Mouse (Mus musculus) cortical plate, adult 2 months (tissue): ENCODE measurements at regions not wholly inside any gene's neighbourhood (a gene's known extent, or its start where the extent isn't known, plus 50 kb on each side); places are given as distances from the start of the nearest gene placed in this dataset.

ENCODE experiments used
- H3K27ac ChIP-seq: fragments of 200-500 bp; 2 replicates; pipeline ENCODE4 v1.5.1; 2012; ENCODE audit warnings: low read length, control low read depth, inconsistent platforms; ENCODE audit not compliant: insufficient read depth
- H3K4me1 ChIP-seq: fragments of 200-500 bp; 2 replicates; pipeline ENCODE4 v1.6.1; 2011; ENCODE audit warnings: low read length; ENCODE audit not compliant: control insufficient read depth, insufficient read depth
- H3K4me3 ChIP-seq: fragments of 200-500 bp; 2 replicates; pipeline ENCODE4 v1.5.1; 2011; ENCODE audit warnings: mild to moderate bottlenecking, low read length, control low read depth; ENCODE audit not compliant: insufficient read depth
- CTCF ChIP-seq: fragments of 200-500 bp; IDR thresholded peaks from 2 replicates; pipeline ENCODE4 v1.5.1; 2011; ENCODE audit warnings: mild to moderate bottlenecking, control low read depth, low read length; ENCODE audit not compliant: insufficient read depth; ENCODE audit errors: extremely low read depth
- POLR2A ChIP-seq: fragments of 200-500 bp; IDR thresholded peaks from 2 replicates; pipeline ENCODE4 v1.6.1; 2011; ENCODE audit warnings: mild to moderate bottlenecking, low read length, control low read depth; ENCODE audit not compliant: insufficient read depth; ENCODE audit errors: extremely low read depth

DNA sequence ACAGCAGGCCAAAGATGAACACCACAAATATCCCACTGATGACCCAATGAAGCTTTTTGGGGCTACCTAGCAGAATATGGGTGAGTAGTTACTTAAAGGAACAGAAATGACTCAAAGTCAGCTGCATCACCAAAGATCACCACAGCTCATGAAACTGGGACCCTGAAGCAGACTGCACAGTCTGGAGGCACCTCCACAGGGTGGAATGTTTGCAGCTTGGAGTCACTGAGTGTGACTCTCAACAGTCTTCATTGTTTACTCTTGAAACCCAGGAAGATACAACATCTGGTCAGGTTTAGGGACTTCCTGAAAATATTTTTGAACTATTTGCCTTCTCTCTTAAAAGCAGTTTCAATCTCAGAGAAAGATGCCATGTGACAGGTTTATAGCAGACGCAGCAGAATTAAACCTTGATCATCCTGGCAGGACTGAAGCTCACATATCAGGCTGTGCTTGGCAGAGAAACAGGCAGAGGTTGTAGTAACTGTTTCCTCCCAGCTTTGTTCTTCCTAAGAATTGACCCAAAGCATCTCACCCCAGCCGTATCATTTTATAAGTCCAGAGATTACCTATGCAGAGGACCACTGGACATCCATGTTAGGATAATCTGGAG is 944.1 kb upstream of the Adgrl4 start:
- no peak overlapping the region for H3K4me3 ChIP-seq
- TF ChIP-seq POLR2A: no peak
- TF ChIP-seq CTCF: no peak
- H3K4me1 ChIP-seq: no peaks in the 10 kb centered on the region
- H3K27ac ChIP-seq: no peak overlapping the region

DNA sequence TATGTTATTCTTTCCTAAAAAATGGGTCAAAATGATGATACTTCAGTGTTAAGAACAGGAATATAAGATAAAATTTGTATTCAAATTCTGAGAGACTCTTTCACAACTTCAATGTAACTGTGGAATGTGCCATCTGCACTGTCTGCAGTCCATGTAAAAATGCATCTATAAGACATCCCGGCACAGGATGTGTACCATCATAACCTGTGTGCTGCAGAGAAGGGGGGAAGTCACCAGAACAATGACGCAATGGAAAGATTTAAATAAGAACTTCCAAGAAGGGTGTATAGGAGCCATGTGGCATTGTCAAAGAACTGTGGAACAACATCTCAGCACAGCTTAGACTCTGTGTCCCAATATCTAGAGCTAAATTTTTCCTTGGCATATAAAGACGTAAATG is 906.7 kb upstream of the Adgrl4 start:
- Histone ChIP-seq H3K4me3 (no peak overlapping the region), H3K27ac (no peak overlapping the region), H3K4me1 (no peaks in the 10 kb centered on the region)
- TF ChIP-seq CTCF: no peak

DNA sequence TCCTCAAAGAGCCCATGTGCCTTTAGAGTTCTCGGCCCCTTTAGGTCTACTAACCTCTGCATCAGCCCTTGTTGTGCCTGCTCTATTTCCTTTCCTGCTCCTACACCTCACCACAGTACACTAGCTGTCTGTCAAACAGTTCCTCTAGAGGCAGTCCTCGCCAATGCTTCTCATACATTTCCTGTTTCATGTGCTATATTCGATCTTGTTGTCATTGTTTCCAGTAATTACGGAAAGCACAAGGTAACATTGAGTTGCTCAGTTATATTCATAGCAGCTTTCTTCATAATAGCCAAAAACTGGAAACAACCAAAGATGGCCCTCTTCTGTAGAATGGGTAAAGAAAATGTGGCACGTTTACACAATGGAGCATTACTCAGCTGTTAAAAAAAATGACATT is 894.6 kb upstream of the Adgrl4 start:
- TF ChIP-seq CTCF (no peak), POLR2A (no peak)
- Histone ChIP-seq H3K4me1 (no peaks in the 10 kb centered on the region), H3K27ac (no peak overlapping the region), H3K4me3 (no peak overlapping the region)

DNA sequence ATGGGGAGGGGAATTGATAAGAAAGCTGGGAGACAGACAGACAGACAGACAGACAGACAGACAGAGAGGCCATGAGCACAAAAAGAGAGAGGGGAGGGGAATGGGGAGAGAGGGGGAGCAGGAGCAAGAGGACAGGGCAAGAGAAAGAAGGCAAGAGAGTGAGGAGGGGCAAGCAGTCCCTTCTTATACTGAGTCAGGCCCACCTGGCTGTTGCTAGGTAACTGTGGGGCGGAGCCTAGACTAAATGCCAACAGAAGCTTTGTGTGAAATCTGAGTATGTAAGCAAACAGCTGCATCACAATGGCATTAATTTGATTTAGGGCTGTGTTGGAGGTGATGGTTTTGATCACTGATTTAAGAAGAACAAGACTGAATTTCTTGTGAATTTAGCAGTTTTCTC is 849.2 kb upstream of the Adgrl4 start:
- Histone ChIP-seq H3K4me1 (no peaks in the 10 kb centered on the region), H3K4me3 (no peak overlapping the region), H3K27ac (no peak overlapping the region)
- TF ChIP-seq POLR2A (no peak), CTCF (no peak)

DNA sequence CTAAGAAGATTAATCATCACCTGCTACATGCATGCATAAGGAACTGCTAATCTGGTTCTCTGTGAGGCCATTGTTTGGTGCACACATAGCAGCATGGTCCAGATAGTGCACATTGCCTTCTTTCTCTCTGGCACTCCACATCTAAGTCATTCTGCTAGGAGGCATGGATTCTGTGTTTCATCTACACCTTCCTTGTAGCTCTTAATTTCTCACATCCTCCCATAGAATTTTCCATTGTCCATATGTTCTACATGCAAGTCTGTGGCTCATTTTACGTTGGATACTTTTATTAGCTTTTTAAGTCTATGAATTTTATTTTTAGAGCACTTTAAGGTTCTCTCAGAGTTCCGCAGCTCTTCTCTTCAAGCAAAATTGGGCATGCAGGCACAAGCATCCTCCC is 846.7 kb upstream of the Adgrl4 start:
- H3K4me1 ChIP-seq: no peaks in the 10 kb centered on the region
- no peak overlapping the region for H3K4me3 ChIP-seq
- TF ChIP-seq CTCF (no peak), POLR2A (no peak)
- H3K27ac ChIP-seq: no peak overlapping the region

DNA sequence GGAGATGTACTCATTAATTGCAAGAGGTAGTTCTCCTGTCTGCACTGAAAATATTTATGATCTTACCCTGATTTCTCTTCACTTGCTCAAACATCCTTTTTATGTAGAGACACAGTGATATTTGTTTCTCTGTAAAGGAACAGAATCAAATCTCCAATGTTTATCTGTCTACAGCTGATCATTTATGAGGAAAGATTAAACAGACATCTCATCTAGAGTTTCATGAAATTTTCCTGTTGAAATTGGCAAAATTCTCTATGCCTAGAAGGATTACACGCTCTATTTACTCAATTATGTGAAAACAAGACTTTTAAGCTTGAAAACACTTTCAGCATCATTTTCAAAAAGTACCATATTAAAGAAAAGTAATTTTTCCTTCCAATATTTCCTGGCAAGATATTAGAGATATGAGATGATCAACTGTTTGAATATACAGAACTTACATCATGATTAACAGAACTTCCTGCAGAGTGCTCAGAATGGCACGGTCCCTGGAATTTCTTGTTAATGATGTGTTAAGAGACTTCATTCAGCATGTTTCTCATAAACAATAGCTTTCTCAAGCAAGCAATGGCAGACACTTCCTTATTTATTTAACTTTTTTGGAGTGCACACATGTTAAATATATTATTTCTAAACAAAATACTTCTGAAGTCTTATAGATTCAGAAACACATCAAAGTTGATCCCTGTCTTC is 834.1 kb upstream of the Adgrl4 start:
- H3K4me3 ChIP-seq: no peak overlapping the region
- no peaks in the 10 kb centered on the region for H3K4me1 ChIP-seq
- TF ChIP-seq CTCF (no peak), POLR2A (no peak)
- H3K27ac ChIP-seq: no peak overlapping the region

DNA sequence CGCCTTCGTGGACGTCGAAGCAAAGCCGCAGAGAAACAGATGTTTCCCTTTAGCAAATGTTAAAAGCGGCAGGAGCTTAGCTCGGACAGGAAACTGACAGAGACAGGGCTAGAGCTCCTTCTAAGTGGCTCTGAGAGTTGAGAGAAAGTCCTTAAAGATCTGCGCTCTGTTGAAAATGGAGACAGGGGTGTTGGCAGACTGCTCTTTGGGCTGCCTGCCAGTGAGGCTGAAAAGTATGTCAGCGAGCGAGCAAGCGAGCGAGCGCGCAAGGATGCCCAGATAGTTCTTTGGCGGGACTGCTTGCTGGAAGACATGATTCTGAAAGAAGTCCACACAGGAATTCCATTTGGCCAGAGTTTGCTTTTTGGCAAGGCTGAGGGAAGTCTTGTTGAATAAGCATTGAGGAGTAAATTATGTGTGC is 827.0 kb upstream of the Adgrl4 start:
- Histone ChIP-seq H3K4me1 (no peaks in the 10 kb centered on the region), H3K27ac (no peak overlapping the region), H3K4me3 (peak overlapping the region; percentile 23; the same call in 1 of the 2 replicates)
- TF ChIP-seq POLR2A: no peak
- no peak for TF ChIP-seq CTCF

DNA sequence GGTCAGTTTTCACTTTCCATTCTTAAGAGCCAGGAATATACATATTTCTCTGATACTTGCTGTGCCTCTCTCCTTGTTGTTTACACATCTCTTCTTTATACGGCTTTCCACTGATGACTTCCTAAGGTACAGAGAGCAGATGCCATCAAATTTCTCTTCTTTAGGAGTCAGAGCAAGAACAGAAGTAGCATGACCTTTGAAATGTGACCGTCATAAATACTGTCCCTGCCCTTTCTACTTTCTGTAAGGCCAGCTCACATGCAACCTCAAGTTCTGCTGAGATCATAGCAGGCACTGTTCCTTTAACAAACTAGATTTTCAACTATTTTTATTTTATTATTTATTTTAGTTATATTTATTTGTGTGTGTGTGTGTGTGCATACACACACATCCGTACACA is 800.1 kb upstream of the Adgrl4 start:
- Histone ChIP-seq H3K4me3 (no peak overlapping the region), H3K27ac (no peak overlapping the region), H3K4me1 (no peaks in the 10 kb centered on the region)
- TF ChIP-seq POLR2A (no peak), CTCF (no peak)

DNA sequence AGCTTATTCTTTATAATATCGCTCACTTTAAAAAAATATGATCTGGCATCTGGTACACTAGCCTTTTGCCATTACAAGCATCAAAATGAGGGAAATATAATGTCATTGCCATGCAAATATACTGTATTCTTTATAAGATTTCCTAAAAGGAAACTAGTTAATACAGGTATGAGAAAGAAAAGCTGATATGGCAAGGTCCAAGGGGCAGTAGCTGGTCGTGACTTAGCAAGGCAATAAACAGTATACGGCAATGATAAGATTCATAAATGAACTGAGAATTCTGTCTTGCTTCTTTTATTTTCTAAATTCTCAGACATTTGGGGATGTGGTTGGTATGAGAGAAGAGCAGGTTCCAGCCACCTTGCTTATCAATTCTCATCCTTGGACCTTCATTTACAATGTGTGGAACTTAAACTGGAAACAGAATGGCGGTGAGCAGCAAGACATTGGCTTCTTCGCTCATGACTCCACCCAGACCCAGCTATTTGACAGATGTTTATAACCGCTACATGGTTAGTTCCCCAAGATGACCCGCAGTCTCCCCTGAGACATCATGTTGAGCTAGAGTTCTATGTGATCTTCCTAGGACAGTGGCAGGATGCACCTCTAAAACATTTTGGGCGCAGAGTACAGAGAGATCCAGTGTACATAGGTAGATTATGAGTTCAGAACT is 797.5 kb upstream of the Adgrl4 start:
- H3K4me3 ChIP-seq: no peak overlapping the region
- no peaks in the 10 kb centered on the region for H3K4me1 ChIP-seq
- TF ChIP-seq CTCF (no peak), POLR2A (no peak)
- no peak overlapping the region for H3K27ac ChIP-seq

DNA sequence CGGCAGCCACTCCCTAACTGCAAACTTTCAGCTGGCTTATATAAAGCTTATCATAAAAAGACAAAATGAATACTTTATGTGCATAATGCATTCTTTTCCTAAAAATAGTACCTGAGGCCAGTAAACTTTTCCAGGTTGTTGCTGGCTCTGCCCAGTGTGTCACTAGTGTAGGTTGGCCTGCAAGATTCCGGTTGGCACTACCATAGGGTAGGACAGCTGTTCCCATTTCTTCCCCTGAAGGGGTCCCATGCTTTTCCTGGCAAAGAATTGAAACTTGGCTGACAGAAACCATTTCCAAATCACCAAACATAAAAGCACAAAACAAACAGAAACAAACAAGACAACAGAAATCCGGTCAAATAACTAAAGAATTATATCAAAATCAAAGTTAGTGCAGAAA is 789.6 kb upstream of the Adgrl4 start:
- H3K27ac ChIP-seq: no peak overlapping the region
- H3K4me3 ChIP-seq: no peak overlapping the region
- H3K4me1 ChIP-seq: no peaks in the 10 kb centered on the region
- TF ChIP-seq POLR2A (no peak), CTCF (no peak)
